Mouse (Mus musculus) forebrain, embryonic 12.5 days (tissue): ENCODE measurements at regions not wholly inside any gene's neighbourhood (a gene's known extent, or its start where the extent isn't known, plus 50 kb on each side); places are given as distances from the start of the nearest gene placed in this dataset.

Experiments
- ATAC-seq: fragments of 200-750 bp; cut with Nextera tagmentation; 2 replicates; pipeline ENCODE4 v1.8.0; 2017; ENCODE audit warnings: moderate TSS enrichment; ENCODE audit not compliant: low FRiP score
- H3K27ac ChIP-seq: fragments of 300-500 bp; sonication (generic); 2 replicates; pipeline ENCODE4 v1.5.1; 2016; ENCODE audit warnings: mild to moderate bottlenecking
- H3K27me3 ChIP-seq: fragments of 300-500 bp; sonication (generic); 2 replicates; pipeline ENCODE4 v1.6.1; 2016; ENCODE audit warnings: mild to moderate bottlenecking
- H3K36me3 ChIP-seq: fragments of 300-500 bp; sonication (generic); replicated peaks from 2 replicates; pipeline ENCODE4 v1.6.1; 2016; ENCODE audit warnings: mild to moderate bottlenecking
- H3K4me1 ChIP-seq: fragments of 300-500 bp; sonication (generic); 2 replicates; pipeline ENCODE4 v1.6.1; 2016
- H3K4me2 ChIP-seq: fragments of 300-500 bp; sonication (generic); 2 replicates; pipeline ENCODE4 v1.6.1; 2016; ENCODE audit warnings: mild to moderate bottlenecking, moderate library complexity
- H3K4me3 ChIP-seq: fragments of 300-500 bp; sonication (generic); replicated peaks from 2 replicates; pipeline ENCODE4 v1.5.1; 2016; ENCODE audit warnings: mild to moderate bottlenecking
- H3K9ac ChIP-seq: fragments of 300-500 bp; sonication (generic); 2 replicates; pipeline ENCODE4 v1.6.1; 2016; ENCODE audit warnings: mild to moderate bottlenecking
- H3K9me3 ChIP-seq: fragments of 300-500 bp; sonication (generic); 2 replicates; pipeline ENCODE4 v1.6.1; 2016
- WGBS: fragments of 180-500 bp; shearing (Covaris S2); methylation state at CpG from one replicate; pipeline ENCODE4 v1.1.7; 2016; 5-methylcytosine and 5-hydroxymethylcytosine counted together

DNA sequence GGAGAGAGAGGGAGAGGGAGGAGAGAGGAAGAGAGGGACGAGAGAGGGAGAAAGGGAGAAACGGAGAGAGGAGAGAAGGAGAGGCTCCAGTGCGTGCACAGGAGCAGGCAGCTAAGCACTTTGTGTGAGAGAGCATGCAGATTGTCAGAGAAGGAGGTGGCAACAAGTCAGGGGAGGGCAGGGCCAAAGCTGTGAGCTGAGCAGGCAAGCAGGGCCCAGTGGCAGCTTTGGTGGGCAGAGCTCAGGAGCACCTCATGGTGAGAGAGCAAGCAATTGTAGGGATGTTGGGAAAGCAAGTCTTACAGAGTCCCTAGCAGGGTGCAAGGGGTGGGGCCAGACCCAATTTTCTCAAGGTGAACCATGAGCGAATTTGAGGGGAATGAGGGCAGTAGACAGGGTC lies 234.3 kb upstream of the Hey2 start:
- 28% methylated on average over 4 of the region's 4 CpGs for WGBS
- Histone ChIP-seq H3K4me2 (no peak overlapping the region), H3K36me3 (no peaks in the 10 kb centered on the region), H3K4me1 (no peaks in the 10 kb centered on the region), H3K27ac (no peak overlapping the region), H3K4me3 (no peak overlapping the region), H3K9ac (no peak overlapping the region), H3K9me3 (no peaks in the 10 kb centered on the region), H3K27me3 (no peaks in the 10 kb centered on the region)
- no peak for ATAC-seq

GRCm38 (mm10) chr10:31076415-31076814 lies 233.8 kb upstream of the Hey2 start:
- H3K4me1 ChIP-seq, result no peaks in the 10 kb centered on the region
- no peak overlapping the region for H3K4me3 ChIP-seq
- no peak overlapping the region for H3K9ac ChIP-seq
- WGBS, result 75% methylated on average over 8 of the region's 8 CpGs
- no peak overlapping the region for H3K27ac ChIP-seq
- ATAC-seq, result no peak
- H3K36me3 ChIP-seq, result no peaks in the 10 kb centered on the region
- H3K9me3 ChIP-seq, result no peaks in the 10 kb centered on the region
- H3K27me3 ChIP-seq, result no peaks in the 10 kb centered on the region
- H3K4me2 ChIP-seq, result no peak overlapping the region

DNA sequence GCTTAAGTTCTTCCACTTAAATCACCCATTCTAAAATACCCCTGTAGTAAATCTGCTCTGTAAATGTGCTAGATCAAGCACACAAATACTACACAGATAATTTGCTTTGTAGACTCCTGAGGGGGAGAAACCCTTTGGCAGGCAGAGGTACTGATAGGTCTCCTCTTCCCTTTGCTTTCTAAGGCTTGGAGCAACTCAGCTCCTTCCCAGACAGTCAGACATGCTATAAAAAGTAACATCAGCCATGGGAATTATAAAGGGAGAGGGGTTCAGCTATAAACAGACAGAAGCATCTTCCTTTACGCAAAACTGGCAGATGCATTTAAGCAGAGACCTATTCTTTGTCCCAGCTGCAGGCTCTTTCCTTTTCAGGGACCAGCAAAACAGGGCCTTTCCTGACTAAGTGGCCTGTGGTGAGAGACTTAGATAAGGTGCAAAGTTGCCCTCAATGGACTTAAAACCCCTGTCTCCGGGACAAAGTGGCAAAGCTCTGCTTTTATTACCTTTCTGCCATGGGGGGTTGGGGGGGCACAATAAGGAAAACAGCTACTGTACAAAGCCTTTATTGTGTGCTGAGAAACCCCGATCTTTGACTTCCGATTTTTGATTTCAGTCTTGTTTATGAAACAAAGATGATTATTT lies 231.5 kb upstream of the Hey2 start:
- Histone ChIP-seq H3K4me2 (no peak overlapping the region), H3K4me1 (no peaks in the 10 kb centered on the region), H3K4me3 (no peak overlapping the region), H3K27ac (no peak overlapping the region), H3K36me3 (no peaks in the 10 kb centered on the region), H3K9me3 (no peaks in the 10 kb centered on the region), H3K9ac (no peak overlapping the region), H3K27me3 (no peaks in the 10 kb centered on the region)
- ATAC-seq, result no peak
- 70% methylated on average over 4 of the region's 4 CpGs for WGBS

DNA sequence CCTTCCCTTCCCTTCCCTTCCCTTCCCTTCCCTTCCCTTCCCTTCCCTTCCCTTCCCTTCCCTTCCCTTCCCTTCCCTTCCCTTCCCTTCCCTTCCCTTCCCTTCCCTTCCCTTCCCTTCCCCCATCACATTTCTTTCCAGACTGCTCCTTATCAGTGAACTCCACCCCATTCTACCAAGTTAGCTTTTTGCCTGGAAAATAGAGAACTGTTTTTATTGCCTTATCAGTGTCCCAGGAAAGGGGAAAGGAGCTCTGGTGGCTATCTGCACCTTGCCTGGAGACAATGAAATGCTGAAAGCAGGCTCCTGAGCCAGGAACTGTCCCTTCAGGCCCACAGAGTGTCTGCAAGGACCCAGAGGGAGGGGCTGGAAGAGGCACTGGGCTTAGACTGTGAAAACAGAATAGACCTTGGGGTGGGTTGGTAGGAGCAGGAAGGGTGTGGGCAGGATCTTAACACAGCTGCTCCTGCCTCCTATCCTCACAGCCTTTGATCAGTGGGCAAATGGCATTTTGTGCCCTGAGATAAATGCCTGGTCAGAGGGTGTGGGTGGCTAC lies 226.1 kb upstream of the Hey2 start:
- no peak overlapping the region for H3K9ac ChIP-seq
- H3K4me2 ChIP-seq, result no peak overlapping the region
- no peak for ATAC-seq
- no peak overlapping the region for H3K4me3 ChIP-seq
- H3K4me1 ChIP-seq, result no peaks in the 10 kb centered on the region
- no peak overlapping the region for H3K27ac ChIP-seq
- no peaks in the 10 kb centered on the region for H3K27me3 ChIP-seq
- no peaks in the 10 kb centered on the region for H3K36me3 ChIP-seq
- no peaks in the 10 kb centered on the region for H3K9me3 ChIP-seq

GRCm38 (mm10) chr10:31062732-31063131 lies 220.1 kb upstream of the Hey2 start:
- Histone ChIP-seq H3K9ac (no peak overlapping the region), H3K4me1 (no peaks in the 10 kb centered on the region), H3K27ac (no peak overlapping the region), H3K36me3 (no peaks in the 10 kb centered on the region), H3K4me2 (no peak overlapping the region), H3K9me3 (no peaks in the 10 kb centered on the region), H3K4me3 (no peak overlapping the region), H3K27me3 (no peaks in the 10 kb centered on the region)
- ATAC-seq, result no peak
- WGBS, result 44% methylated on average over 2 of the region's 2 CpGs

- no peaks in the 10 kb centered on the region for H3K4me1 ChIP-seq
- no peak overlapping the region for H3K9ac ChIP-seq
- no peak overlapping the region for H3K4me2 ChIP-seq
- no peak for ATAC-seq
- no peak overlapping the region for H3K4me3 ChIP-seq
- no peaks in the 10 kb centered on the region for H3K9me3 ChIP-seq
- no peaks in the 10 kb centered on the region for H3K36me3 ChIP-seq
- H3K27me3 ChIP-seq, result no peaks in the 10 kb centered on the region
- 88% methylated on average over 8 of the region's 8 CpGs for WGBS
- no peak overlapping the region for H3K27ac ChIP-seq
Observed at GRCm38 (mm10) chr10:31053260-31053659, 210.7 kb upstream of the Hey2 start.

DNA sequence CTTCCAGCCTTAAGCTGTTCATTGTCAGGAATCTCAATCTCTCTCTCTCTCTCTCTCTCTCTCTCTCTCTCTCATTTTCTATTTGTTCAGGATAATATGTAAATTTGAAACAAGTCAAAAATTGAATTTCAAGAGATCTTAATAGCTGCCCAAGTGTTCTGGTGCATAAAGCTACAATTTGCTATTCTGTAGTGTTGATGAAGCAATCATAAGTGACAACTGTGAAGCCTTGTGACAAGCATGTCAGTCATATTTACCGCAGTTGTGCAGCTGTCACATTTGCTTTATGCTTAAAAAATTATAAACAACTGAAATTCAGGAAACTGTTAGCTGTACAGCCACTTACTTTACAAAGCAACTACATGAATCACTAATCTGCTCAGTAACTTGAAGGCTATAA lies 208.6 kb upstream of the Hey2 start:
- Histone ChIP-seq H3K27me3 (no peaks in the 10 kb centered on the region), H3K9ac (no peak overlapping the region), H3K4me1 (no peaks in the 10 kb centered on the region), H3K27ac (no peak overlapping the region), H3K4me3 (no peak overlapping the region), H3K36me3 (no peaks in the 10 kb centered on the region), H3K9me3 (no peaks in the 10 kb centered on the region), H3K4me2 (no peak overlapping the region)
- 93% methylated on average over 1 of the region's 1 CpGs for WGBS
- no peak for ATAC-seq

DNA sequence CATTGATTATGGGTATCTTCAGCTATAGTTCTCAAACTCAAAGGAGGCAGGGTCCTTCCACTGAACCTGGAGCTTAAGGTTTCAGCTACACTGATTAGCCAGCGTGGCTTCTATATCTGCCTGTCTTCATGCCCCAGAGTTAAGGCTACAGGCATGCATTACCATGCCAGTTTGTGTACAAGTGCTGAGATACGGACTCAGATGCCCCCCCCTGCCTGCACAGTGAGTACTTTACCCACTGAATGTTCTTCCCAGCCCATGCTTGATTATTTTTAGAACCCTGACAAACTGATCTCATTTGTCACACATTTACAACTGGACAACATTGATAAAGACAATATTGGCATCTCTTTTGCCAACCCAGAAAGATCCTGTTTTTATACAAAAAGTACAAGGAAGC lies 206.8 kb upstream of the Hey2 start:
- ATAC-seq, result no peak
- 78% methylated on average over 2 of the region's 2 CpGs for WGBS
- no peak overlapping the region for H3K9ac ChIP-seq
- H3K27ac ChIP-seq, result no peak overlapping the region
- H3K9me3 ChIP-seq, result no peaks in the 10 kb centered on the region
- no peaks in the 10 kb centered on the region for H3K27me3 ChIP-seq
- no peaks in the 10 kb centered on the region for H3K4me1 ChIP-seq
- H3K36me3 ChIP-seq, result no peaks in the 10 kb centered on the region
- no peak overlapping the region for H3K4me2 ChIP-seq
- H3K4me3 ChIP-seq, result no peak overlapping the region

DNA sequence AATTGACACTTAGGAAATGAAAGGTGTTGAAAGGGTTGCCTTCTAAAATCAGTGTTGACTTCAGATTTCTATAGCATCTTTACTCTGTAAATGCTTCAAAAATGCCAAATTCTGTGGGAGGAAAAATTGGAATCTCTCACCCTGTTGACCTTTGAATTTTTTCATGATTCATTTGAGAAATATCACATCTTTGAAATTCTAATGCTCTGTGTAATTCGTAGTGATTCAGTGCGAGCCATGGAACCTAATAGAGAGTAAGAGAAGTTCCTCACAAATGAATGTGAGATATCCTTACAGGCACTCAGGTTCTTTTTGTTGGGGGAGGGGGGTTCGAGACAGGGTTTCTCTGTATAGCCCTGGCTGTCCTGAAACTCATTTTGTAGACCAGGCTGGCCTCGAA lies 193.0 kb upstream of the Hey2 start:
- Histone ChIP-seq H3K4me1 (no peaks in the 10 kb centered on the region), H3K4me2 (no peak overlapping the region)

GRCm38 (mm10) chr10:31034782-31035181 lies 192.2 kb upstream of the Hey2 start:
- no peaks in the 10 kb centered on the region for H3K4me1 ChIP-seq

More for the DNA sequence above, 193.0 kb upstream of the Hey2 start:
- Histone ChIP-seq H3K9me3 (no peaks in the 10 kb centered on the region), H3K4me3 (no peak overlapping the region), H3K36me3 (no peaks in the 10 kb centered on the region), H3K9ac (no peak overlapping the region), H3K27me3 (no peaks in the 10 kb centered on the region), H3K27ac (no peak overlapping the region)
- ATAC-seq, result no peak
- 85% methylated on average over 4 of the region's 4 CpGs for WGBS

GRCm38 (mm10) chr10:31030676-31031075 lies 188.1 kb upstream of the Hey2 start:
- Histone ChIP-seq H3K27me3 (no peaks in the 10 kb centered on the region), H3K4me3 (no peak overlapping the region), H3K9me3 (no peaks in the 10 kb centered on the region), H3K9ac (no peak overlapping the region), H3K4me1 (no peaks in the 10 kb centered on the region), H3K27ac (no peak overlapping the region), H3K4me2 (no peak overlapping the region), H3K36me3 (no peaks in the 10 kb centered on the region)
- no peak for ATAC-seq
- 81% methylated on average over 2 of the region's 2 CpGs for WGBS

More at GRCm38 (mm10) chr10:31034782-31035181, 192.2 kb upstream of the Hey2 start:
- no peak overlapping the region for H3K9ac ChIP-seq
- no peaks in the 10 kb centered on the region for H3K9me3 ChIP-seq
- no peak overlapping the region for H3K27ac ChIP-seq
- no peaks in the 10 kb centered on the region for H3K27me3 ChIP-seq
- 78% methylated on average over 3 of the region's 3 CpGs for WGBS
- no peak overlapping the region for H3K4me3 ChIP-seq
- no peak for ATAC-seq
- no peak overlapping the region for H3K4me2 ChIP-seq
- no peaks in the 10 kb centered on the region for H3K36me3 ChIP-seq

DNA sequence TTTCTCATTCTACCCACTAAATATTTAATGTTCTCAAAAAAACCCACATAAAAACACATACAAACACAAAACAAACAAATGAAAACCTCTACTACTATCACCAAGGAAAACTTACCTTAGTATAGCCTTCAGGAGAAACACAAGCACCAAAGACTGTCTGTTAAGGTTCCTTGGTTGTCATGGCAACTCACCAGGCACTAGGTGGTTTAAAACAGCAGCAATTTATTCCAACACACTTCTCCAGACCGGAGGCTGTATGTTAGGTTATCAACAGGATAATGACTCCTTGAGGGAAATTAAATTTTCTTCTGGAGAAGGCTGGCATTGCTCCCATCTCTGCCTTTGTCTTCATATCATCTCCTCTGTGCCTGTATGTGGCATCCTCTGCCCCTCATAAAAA lies 183.8 kb upstream of the Hey2 start:
- Histone ChIP-seq H3K4me3 (no peak overlapping the region), H3K27me3 (no peaks in the 10 kb centered on the region), H3K9me3 (no peaks in the 10 kb centered on the region), H3K4me1 (no peaks in the 10 kb centered on the region), H3K36me3 (no peaks in the 10 kb centered on the region), H3K27ac (no peak overlapping the region), H3K9ac (no peak overlapping the region), H3K4me2 (no peak overlapping the region)
- ATAC-seq, result no peak
- 30% methylated on average over 1 of the region's 1 CpGs for WGBS

GRCm38 (mm10) chr10:31012669-31013358 lies 170.2 kb upstream of the Hey2 start:
- no peak for ATAC-seq
- Histone ChIP-seq H3K27me3 (no peaks in the 10 kb centered on the region), H3K4me1 (no peaks in the 10 kb centered on the region), H3K4me2 (no peak overlapping the region), H3K9me3 (no peaks in the 10 kb centered on the region), H3K4me3 (no peak overlapping the region), H3K27ac (no peak overlapping the region), H3K9ac (no peak overlapping the region), H3K36me3 (no peaks in the 10 kb centered on the region)
- WGBS, result 86% methylated on average over 18 of the region's 18 CpGs
